Mouse (Mus musculus): ENCODE data around the gene Alox12b.

Alox12b gene

GRCm38 (mm10) chr11:69172606-69173005 lies 15.8 kb downstream of the Alox12b start:
- DNase-seq (ENCODE audit: low spot score in 2 of 2) = no peak

DNA sequence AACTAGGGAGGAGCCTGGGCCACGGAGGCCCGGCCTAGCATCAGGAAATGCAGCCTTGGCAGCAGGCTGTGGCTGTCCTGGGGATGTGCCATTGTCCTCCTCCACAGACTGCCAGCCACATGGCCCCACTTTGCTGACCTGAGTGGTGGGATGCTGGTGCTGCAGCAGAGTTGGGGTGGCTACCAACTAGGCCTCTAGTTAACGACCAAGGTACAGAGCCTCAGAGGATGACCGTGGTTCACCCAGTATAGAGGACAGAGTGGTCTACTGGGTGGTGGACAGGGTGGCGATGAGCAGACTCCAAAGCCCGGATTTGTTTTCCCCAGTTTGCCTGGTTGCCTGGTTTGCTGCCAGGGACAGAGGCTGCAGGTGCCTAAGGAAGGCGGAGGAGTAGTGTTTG lies 17.9 kb downstream of the Alox12b start:
- DNase-seq (ENCODE audit: low spot score in 2 of 2) = no peak

DNA sequence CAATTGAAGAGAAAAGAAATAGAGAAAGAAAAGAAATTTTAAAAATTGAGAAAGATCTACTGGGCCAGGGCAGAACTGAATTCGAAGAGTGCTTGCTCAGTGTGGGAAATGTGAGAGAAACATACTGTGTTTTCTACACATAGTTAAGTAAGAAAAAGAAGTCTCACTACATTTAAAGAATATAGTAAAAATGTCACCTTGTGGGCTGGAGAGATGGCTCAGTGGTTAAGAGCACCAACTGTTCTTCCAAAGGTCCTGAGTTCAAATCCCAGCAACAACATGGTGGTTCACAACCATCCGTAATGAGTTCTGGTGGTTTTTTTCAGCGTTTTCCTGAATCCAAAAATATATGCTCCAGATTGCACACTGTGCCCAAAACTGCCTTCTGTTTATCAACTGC lies 21.7 kb downstream of the Alox12b start:
- no peak for DNase-seq (ENCODE audit: low spot score in 2 of 2)

DNA sequence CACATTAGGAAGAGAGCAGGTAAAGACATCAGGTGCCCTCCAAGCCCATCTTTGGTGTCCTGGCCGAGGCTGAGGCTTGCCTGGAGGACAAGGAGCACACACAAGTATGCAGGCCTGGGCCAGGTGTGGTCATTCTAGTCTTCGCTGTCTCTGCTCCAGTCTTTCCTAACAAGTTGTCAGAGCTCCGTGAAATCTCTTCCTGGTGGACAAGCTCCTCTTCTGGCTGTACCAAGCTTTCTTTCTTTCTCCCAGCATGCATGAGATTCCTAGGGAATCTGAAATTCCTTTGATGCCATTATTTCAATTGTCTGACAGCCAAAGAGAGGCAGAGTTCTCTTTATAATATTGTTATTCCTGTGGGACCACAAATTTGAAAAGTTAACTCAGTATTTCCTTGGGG lies 22.7 kb downstream of the Alox12b start:
- no peak for DNase-seq (ENCODE audit: low spot score in 2 of 2)

DNA sequence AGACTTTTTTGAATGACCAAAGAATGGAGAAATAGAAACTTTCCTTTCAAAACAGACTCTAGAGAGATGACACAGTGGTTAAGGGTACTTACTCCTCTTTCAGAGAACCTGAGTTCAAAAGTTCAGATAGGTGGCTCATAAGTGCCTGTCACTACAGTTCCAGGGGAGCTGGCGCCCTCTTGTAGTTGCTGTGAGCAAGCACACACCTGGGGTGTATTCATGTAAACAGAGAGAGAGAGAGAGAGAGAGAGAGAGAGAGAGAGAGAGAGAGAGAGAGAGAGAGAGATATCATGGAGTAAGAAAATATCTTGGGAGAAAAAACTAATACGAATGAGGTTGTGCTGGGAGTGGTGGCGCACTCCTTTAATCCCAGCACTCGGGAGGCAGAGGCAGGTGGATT lies 23.3 kb downstream of the Alox12b start:
- DNase-seq (ENCODE audit: low spot score in 2 of 2) = no peak

DNA sequence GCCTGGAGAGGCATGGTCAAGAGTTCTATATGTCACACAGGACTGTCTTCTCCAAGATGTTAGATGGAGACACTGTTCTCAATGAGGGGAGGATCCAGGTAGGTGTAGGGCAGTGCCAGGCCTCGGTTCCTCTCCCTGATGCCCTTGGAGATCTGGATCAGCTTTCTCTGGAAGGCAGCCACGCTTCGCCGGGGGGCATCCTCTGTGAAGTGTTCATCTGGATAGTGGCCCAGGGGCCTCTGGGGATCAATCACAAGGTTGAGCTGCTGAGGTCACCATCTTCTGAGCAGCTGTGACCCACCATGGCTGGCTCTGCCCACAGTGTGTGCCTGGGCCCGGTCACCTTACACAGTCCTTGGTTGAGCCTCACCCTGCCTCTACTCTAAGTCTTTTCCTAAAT lies 28.2 kb downstream of the Alox12b start:
- no peak for DNase-seq (ENCODE audit: low spot score in 2 of 2)

DNA sequence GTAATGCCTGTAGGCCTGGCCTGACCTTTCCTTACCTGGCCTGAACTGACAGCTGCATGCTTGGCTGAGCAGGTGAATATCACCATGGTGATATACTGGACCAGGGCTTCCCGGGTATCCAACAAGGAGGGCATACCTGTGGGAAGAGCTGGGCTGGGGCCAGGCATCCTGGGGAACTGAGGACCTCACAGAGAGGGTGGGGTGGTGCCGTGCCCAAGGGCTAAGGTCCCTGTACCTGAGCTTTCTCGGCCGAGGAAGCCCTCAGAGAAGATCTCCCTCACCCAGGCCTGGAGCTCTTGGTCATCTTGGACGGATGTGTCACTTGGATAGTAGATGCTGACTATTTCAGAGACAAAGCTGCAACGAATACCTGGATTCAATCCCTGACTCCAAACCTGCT lies 29.1 kb downstream of the Alox12b start:
- no peak for DNase-seq (ENCODE audit: low spot score in 2 of 2)

- DNase-seq (ENCODE audit: low spot score in 2 of 2) = peak in 1 of 2 experiments; percentile 30
Observed at GRCm38 (mm10) chr11:69192840-69193239, 36.1 kb downstream of the Alox12b start.

DNA sequence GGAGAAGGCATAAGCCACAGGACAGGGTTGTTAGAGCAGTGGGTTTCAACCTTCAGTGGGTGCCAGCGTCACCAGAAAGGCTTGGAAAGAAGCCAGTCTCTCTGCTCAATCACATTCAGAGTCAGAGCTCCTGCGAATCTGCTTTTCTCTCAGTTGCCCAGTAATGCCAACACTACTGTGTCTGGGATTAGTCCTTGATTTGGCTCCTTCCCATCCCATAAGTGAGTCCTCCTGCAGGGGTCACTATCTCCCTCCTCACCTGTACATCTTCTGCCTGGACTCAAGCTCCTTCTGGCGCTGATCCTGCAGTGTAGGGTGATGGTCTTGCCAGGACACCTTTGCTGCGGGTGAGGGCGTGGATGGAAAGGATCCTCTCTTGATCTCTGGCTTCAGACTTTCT lies 40.0 kb downstream of the Alox12b start:
- DNase-seq (ENCODE audit: low spot score in 2 of 2) = peak in 1 of 2 experiments; percentile 5

GRCm38 (mm10) chr11:69197194-69197593 lies 40.4 kb downstream of the Alox12b start:
- DNase-seq (ENCODE audit: low spot score in 2 of 2) = no peak

- DNase-seq (ENCODE audit: low spot score in 2 of 2) = no peak
Observed at GRCm38 (mm10) chr11:69197743-69198142, 41.0 kb downstream of the Alox12b start, which contains the start of gene Alox8. TSS of gene Alox8 (minus strand) at chr11:69197843.

GRCm38 (mm10) chr11:69199251-69199650 lies 42.5 kb downstream of the Alox12b start:
- DNase-seq (ENCODE audit: low spot score in 2 of 2) = no peak

DNA sequence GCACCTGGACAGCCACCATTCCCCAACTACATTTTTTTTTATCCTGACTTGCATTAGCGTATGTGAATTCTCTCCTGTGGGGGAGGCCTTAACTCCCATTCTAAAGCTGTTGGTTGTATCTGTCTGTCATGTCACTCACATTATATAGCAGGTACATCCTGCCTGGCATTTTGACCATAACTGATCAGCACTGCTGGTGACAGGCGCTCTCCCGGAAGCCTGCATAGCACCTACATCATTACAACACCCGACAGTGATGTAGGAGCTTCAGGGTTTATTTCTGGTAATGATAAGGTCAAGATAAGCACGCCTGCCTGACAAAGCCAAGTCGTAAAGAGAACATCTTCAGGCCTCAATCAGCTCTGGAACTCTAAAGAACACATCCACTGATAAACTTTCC lies 43.4 kb downstream of the Alox12b start:
- DNase-seq (ENCODE audit: low spot score in 2 of 2) = no peak

DNA sequence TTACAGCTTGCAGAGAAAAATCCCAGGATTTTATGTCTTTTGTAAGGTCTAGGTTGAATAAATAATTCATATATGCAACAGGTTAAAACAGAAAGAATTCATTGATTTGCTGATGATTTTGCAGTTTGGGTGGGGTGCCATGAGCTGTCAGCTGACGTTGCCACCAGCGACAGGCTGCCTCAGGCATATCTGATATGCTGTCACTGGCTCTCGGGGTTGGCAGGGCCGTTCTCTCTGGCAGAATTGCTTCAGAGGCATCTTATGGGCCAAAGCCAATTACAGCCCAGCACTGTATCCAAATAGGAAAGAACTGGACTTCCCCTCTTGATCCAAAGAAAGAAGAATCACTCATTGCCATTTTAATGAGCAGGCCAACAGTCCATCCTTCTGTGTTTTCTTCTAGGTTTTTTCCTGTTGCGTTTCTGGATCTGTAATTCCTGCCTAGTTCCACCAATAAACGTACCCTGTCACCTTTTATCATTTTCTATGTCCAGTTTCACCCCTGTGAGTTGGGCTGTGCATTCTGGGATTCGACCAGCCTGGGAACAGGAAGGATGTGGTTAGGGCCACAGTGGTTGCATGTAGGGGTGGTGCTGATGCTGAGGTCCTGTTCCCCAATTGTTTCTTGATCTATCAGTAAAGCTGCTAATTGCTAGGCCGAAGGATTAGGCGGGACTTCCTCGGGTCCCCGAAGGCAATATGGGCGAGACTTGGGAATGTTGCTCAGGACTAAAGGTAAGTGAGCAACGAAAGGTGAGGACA lies 45.9 kb downstream of the Alox12b start:
- no peak for DNase-seq (ENCODE audit: low spot score in 2 of 2)

GRCm38 (mm10) chr11:69211431-69211830 lies 54.6 kb downstream of the Alox12b start:
- peak; percentile 39 to 70 for DNase-seq (ENCODE audit: low spot score in 2 of 2)

DNA sequence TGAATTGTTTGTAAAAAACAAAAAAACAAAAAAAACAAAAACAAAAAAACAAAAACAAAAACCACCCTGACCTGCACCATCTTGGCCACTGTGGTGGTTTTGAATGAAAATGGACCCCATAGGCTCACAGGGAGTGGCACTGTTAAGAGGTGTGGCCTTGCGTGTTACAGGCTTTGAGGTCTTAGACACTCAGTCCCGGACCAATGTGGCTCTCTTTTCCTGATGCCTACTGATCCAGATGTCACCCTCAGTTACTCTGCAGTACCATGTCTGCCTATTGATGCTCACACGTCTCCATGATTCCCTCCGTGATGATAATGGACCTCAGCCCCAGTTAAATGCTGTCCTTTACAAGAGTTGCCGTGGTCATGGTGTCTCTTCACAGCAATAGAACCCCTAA lies 60.6 kb downstream of the Alox12b start:
- DNase-seq (ENCODE audit: low spot score in 2 of 2) = no peak

GRCm38 (mm10) chr11:69218661-69219060 lies 61.9 kb downstream of the Alox12b start:
- DNase-seq (ENCODE audit: low spot score in 2 of 2) = no peak
